Mouse (Mus musculus) intestine, postnatal 0 days (tissue): Measurements from ENCODE around the gene Znrf1. TPM values are rescaled to one million over a fixed set of nuclear protein-coding genes. Genes with fewer than 3 reads are reported as not detected.
A peak's percentile ranks its signal among the peaks of the same experiment; 100 is the strongest.

ENCODE experiments used
- ATAC-seq: fragments of 200-750 bp; cut with Nextera tagmentation; 2 replicates; pipeline ENCODE4 v1.8.0; 2017; ENCODE audit warnings: mild to moderate bottlenecking, moderate TSS enrichment, moderate library complexity
- H3K27ac ChIP-seq: fragments of 300-500 bp; sonication (generic); 2 replicates; pipeline ENCODE4 v1.5.1; 2014; ENCODE audit warnings: mild to moderate bottlenecking, low read depth, low read length, moderate library complexity
- H3K27me3 ChIP-seq: fragments of 300-500 bp; sonication (generic); replicated peaks from 2 replicates; pipeline ENCODE4 v1.6.1; 2014; ENCODE audit warnings: low read length, mixed read lengths; ENCODE audit not compliant: control insufficient read depth, insufficient read depth
- H3K36me3 ChIP-seq: fragments of 300-500 bp; sonication (generic); 2 replicates; pipeline ENCODE4 v1.6.1; 2014; ENCODE audit warnings: mild to moderate bottlenecking, moderate library complexity; ENCODE audit not compliant: control insufficient read depth, insufficient read depth
- H3K4me1 ChIP-seq: fragments of 300-500 bp; sonication (generic); replicated peaks from 2 replicates; pipeline ENCODE4 v1.6.1; 2014; ENCODE audit warnings: antibody characterized with exemption, low read length, mixed read lengths; ENCODE audit not compliant: control insufficient read depth, insufficient read depth
- H3K4me2 ChIP-seq: fragments of 300-500 bp; sonication (generic); replicated peaks from 2 replicates; pipeline ENCODE4 v1.6.1; 2014; ENCODE audit warnings: low read depth, mild to moderate bottlenecking, moderate library complexity
- H3K4me3 ChIP-seq: fragments of 300-500 bp; sonication (generic); 2 replicates; pipeline ENCODE4 v1.5.1; 2014; ENCODE audit warnings: low read depth, low read length
- H3K9ac ChIP-seq: fragments of 300-500 bp; sonication (generic); 2 replicates; pipeline ENCODE4 v1.6.1; 2014; ENCODE audit warnings: mild to moderate bottlenecking, low read depth, low read length
- H3K9me3 ChIP-seq: fragments of 300-500 bp; sonication (generic); 2 replicates; pipeline ENCODE4 v1.6.1; 2016; ENCODE audit warnings: mixed run types; ENCODE audit not compliant: control insufficient read depth
- CTCF ChIP-seq: sonication (generic); IDR thresholded peaks from 2 replicates; pipeline ENCODE4 v1.5.1; 2016; ENCODE audit warnings: low read depth, mild to moderate bottlenecking, control low read depth, antibody characterized with exemption, moderate library complexity
- WGBS: fragments of 180-500 bp; shearing (Covaris S2); extraction: QIAGEN DNeasy Blood & Tissue Kit; methylation state at CpG from one replicate; pipeline ENCODE4 v1.1.7; 2014; 5-methylcytosine and 5-hydroxymethylcytosine counted together
- polyA plus RNA-seq: library from polyadenylated mRNA; unstranded; fragments of >200 nt; fragmentation: Nextera tagmentation; extraction: Ambion mirVana; gene quantifications from 2 replicates; pipeline ENCODE4 v1.2.1, GENCODE M21; 2015

Znrf1 gene
- polyA plus RNA-seq, 1 experiment from 2014 or later, result 11.7 TPM

- H3K9me3 ChIP-seq, result no peaks in the 10 kb centered on the region
- no peak overlapping the region for H3K4me2 ChIP-seq
- peaks cover 2% of the 10 kb centered on the region; the same call in 1 of the 2 replicates for H3K4me1 ChIP-seq
- H3K4me3 ChIP-seq, result no peak overlapping the region
- 0 out of 2 replicates have a peak, but pooled peaks cover 14% of the 10 kb centered on the region for H3K36me3 ChIP-seq
- TF ChIP-seq CTCF, result peak; percentile 11; the same call in 1 of the 2 replicates
- H3K9ac ChIP-seq, result no peak overlapping the region
- no peak overlapping the region for H3K27ac ChIP-seq
- WGBS, result 88% methylated on average over 10 of the region's 10 CpGs
- no peaks in the 10 kb centered on the region for H3K27me3 ChIP-seq
- ATAC-seq, result no peak
These were observed 86.7 kb downstream of the Znrf1 start for GRCm38 (mm10) chr8:111622553-111622952.

DNA sequence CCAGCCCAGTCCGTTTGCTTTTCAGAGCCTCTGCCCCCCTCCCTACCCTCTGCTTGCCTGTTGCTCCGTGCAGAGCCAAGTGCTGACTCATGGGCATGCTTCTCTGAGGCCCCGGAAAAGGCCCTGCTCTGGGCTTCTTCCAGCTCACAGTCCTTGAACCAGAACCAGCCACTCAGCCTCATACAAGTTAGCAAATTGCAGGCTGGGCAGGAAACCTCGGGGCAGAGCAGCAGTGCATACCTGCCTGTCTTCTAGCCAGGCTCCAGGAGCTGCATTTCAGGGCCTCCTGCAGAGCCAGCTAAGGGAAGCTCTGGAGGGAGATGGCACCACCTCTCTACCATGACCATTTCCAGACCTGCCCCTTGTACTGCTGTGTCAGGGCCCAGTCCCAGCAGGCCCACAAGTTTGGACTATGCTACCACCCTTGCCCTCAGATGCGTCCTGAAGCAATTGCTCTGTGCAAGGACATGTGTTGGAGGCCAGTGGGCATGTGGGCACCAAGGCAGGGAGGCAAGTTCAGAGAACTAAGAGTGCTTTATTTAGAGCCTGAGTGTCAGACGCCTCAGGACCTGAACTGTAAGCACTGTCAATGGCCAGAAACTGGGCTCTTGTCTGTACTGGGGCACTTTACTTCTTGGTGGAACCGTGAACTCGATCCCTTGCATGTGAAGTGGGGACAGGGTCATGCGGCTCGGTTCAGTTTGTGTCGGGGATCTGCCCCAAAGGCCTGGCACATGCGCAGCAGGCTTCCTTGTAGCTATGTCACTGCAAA, 88.4 kb downstream of the Znrf1 start:
- TF ChIP-seq CTCF, result no peak
- Histone ChIP-seq H3K27ac (no peak overlapping the region), H3K4me1 (no peaks in the 10 kb centered on the region; the same call in 1 of the 2 replicates), H3K9me3 (no peaks in the 10 kb centered on the region), H3K4me3 (no peak overlapping the region), H3K36me3 (0 out of 2 replicates have a peak, but pooled peaks cover 14% of the 10 kb centered on the region), H3K27me3 (no peaks in the 10 kb centered on the region), H3K4me2 (no peak overlapping the region), H3K9ac (no peak overlapping the region)
- no peak for ATAC-seq
- WGBS, result 71% methylated on average over 12 of the region's 12 CpGs

DNA sequence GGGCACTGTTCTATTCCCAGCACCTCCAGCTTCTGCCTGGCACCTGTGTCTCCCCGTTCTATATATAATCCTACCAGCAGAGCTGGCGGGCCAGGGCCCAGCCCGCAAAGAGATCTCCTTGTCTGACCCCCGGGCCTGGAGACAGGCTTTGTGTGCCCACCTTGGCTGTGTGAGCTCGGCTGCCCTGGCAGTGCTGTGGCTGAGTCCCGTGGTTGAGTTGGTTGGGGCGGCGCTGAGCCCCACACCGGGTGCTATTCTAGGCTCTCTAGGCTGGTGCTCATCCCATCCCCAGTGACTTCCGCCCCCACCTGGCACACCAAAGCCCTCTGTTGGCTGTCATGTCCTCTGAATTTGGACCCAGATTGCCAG, 88.9 kb downstream of the Znrf1 start:
- Histone ChIP-seq H3K9ac (no peak overlapping the region), H3K9me3 (no peaks in the 10 kb centered on the region), H3K27ac (no peak overlapping the region), H3K27me3 (no peaks in the 10 kb centered on the region), H3K4me2 (no peak overlapping the region), H3K36me3 (0 out of 2 replicates have a peak, but pooled peaks cover 10% of the 10 kb centered on the region), H3K4me3 (no peak overlapping the region), H3K4me1 (no peaks in the 10 kb centered on the region)
- no peak for ATAC-seq
- TF ChIP-seq CTCF, result no peak
- WGBS, result 92% methylated on average over 10 of the region's 10 CpGs

DNA sequence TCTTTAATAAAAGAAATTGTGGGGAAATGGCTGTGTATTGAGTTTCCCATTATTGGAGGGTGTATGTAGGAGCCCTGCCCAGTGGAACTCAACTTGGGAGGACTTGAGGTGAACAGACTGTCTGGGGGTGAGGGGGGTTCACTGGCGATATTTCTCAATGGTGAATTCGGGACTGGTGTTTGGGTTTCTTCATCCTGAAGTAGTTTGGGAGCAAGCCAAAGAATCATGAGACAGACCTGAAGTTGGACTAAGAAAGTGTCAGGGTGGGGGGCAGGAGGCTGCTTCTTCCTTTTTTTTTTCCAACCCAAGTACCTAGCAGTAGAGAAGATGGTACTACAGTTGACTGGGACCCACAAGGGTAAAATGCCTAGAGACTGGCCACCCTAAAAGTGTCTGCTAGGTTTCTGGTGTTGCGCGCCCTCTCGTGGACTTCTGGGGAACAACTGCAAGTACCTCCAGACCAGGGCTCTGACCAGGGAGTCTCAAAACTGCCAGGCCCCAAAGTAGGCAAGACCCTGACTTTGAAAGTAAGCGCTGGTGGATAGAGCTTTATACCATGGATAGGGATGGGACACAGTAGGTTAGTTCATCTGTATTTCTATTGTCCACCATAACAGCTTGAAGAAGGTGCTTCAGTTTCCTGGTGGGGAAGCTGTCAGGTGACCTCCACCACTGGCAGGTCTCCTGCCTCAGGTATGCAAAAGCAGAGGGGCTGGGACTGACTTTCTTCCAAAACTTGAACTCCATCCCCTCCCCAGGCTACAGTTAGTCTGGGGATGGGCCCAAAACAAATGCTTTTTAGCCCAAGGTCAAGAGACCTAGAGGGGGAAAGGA, 90.0 kb downstream of the Znrf1 start:
- no peak overlapping the region for H3K9ac ChIP-seq
- peak; percentile 92 for TF ChIP-seq CTCF
- H3K4me1 ChIP-seq, result no peaks in the 10 kb centered on the region
- no peak overlapping the region for H3K4me2 ChIP-seq
- no peaks in the 10 kb centered on the region for H3K9me3 ChIP-seq
- no peaks in the 10 kb centered on the region for H3K27me3 ChIP-seq
- 0 out of 2 replicates have a peak, but pooled peaks cover 4% of the 10 kb centered on the region for H3K36me3 ChIP-seq
- WGBS, result 32% methylated on average over 6 of the region's 6 CpGs
- ATAC-seq, result 0 out of 2 replicates have a peak, but pooled peaks have one; percentile 31
- H3K4me3 ChIP-seq, result no peak overlapping the region
- no peak overlapping the region for H3K27ac ChIP-seq

DNA sequence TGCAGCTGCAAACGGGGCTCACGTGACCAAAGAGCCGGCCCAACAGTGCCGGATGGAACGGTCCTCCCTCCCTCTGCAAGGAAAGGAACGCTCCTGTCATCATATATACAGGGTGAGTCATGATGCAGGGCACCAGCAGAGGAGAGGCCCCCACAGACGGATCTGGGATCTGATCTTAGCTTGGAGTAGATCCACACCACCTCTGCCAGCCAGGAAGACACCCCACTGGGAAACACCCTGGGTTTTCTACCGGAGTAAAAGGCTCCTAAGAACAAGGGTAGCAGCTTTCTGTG, 90.6 kb downstream of the Znrf1 start:
- no peak overlapping the region for H3K4me2 ChIP-seq
- TF ChIP-seq CTCF, result no peak
- no peaks in the 10 kb centered on the region for H3K9me3 ChIP-seq
- H3K36me3 ChIP-seq, result 0 out of 2 replicates have a peak, but pooled peaks cover 4% of the 10 kb centered on the region
- H3K9ac ChIP-seq, result no peak overlapping the region
- no peak overlapping the region for H3K4me3 ChIP-seq
- WGBS, result 63% methylated on average over 8 of the region's 8 CpGs
- no peak overlapping the region for H3K27ac ChIP-seq
- no peaks in the 10 kb centered on the region for H3K4me1 ChIP-seq
- no peak for ATAC-seq
- no peaks in the 10 kb centered on the region for H3K27me3 ChIP-seq

DNA sequence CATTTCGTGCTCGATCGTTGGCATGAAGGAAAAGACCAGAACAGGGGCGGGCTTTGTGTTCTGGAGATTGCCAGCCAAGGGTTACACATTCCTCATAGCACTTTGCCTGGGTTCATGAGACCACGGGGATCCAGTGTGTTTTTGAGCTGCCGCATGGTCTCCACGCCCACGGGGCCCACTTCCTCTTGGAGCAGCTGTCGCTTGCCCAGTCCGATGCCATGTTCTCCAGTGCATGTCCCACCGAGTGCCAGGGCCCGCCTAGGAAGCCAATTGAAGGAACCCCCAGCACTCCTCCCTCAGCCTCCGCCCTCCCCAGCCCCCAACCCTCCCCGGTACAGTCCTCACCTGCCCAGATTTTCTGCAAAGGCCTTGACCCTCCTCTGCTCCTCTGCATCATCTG, 91.0 kb downstream of the Znrf1 start:
- Histone ChIP-seq H3K27me3 (no peaks in the 10 kb centered on the region), H3K4me2 (no peak overlapping the region), H3K9ac (no peak overlapping the region), H3K36me3 (0 out of 2 replicates have a peak, but pooled peaks cover 4% of the 10 kb centered on the region), H3K27ac (no peak overlapping the region), H3K4me1 (no peaks in the 10 kb centered on the region), H3K4me3 (no peak overlapping the region), H3K9me3 (no peaks in the 10 kb centered on the region)
- no peak for TF ChIP-seq CTCF
- WGBS, result 87% methylated on average over 14 of the region's 14 CpGs
- ATAC-seq, result no peak
